Mouse (Mus musculus): ENCODE results near the gene Spata5.

Spata5 gene

GRCm38 (mm10) chr3:37420641-37421040 lies 945 bp downstream of the Spata5 start:
- peak; percentile 69 for DNase-seq (ENCODE audit: low read depth, low spot score)

DNA sequence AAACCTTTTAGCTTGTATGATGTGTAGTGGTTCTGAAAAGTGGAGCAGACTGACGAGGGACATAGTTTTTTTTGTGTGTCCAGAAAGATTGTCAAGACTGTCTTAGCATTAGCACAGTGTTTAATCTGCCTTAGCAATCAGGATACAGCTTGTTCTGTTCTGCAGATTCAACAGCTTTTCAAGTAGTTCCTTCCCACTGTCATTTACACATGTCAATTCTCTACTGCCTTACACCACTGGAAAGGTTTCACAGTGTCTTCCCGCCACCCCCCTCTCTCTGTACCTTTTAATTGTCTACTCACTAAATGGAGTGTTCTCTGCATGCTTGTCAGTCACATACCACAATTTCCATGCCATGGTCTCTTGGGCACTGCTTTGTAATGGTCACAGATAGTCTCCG lies 1.5 kb downstream of the Spata5 start:
- peak; percentile 55 for DNase-seq (ENCODE audit: low read depth, low spot score)

DNA sequence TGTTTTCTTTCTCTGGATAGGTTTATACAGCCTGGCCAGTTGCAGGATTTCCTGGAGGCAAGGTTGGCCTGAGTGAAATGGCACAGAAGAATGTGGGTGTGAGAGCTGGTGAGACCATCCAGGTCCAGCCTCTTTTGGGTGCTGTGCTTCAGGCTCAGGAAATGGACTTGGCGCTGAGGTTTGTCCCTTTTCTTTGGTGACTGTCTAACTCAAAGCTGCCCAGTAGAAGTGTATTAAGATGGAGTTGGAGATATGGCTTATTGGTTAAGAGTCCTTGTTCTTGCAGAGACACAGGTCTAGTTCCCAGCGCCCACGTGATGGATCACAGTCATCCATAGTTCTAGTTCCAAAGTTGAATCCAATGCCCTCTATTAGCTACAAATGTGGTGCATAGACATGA lies 6.4 kb downstream of the Spata5 start:
- no peak for DNase-seq (ENCODE audit: low read depth, low spot score)

GRCm38 (mm10) chr3:37430359-37430758 lies 10.7 kb downstream of the Spata5 start:
- no peak for DNase-seq (ENCODE audit: low read depth, low spot score)

DNA sequence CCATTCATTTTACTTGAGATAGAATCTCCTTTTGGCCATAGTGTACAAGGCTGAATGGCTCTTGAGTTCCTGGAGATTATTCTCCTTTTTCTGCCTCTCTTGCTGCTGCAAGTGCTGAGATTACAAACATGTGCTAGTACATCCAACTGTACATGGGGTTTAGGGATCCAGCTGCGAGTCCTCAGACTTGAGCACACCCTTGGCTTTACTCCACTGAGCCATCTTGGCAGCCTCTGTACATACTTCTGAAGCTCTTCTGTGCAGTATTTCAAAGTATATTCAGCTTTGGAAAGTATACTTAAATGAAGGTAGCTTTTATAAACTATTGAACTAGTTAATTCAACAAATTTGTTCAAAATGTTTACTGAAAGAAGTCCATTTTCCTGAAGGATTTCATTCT lies 20.1 kb downstream of the Spata5 start:
- DNase-seq (ENCODE audit: low read depth, low spot score) = no peak

DNA sequence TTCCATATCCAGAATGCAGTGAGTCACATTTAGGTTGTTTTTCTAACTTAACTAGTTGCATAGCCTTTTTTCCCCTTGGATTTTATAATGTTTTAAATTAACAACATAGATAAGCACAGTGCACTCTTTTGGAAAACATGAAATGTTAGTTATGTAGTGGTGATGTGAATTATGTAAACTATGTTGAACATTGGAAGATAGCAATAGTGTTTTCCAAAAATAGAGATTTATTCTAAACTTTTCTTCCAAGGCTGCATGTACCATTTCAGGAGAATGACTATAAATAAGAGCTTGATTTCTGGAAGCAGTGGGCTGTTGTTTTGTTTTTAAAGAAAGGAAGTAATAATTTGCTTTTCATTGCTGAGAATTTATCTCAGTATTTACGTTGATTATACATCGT lies 23.7 kb downstream of the Spata5 start:
- DNase-seq (ENCODE audit: low read depth, low spot score) = no peak

DNA sequence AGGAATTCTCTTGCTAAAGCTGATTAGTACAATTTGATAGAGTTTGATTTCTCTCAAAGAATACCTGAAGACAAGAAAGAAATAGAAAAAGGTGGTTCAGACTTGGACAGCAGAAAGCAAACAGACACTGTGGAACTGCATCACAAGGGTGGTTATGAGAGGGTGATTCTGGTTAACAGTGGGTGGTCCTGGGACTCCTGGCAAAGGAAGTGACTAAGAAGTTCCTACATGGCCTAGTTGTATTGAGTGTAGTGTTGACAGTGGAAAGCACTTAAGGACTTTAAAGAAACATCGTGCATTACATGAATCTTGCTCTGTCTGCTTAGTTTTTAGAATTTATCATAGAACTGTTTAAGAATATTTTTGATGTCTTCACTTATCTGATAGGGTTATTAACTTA lies 36.3 kb downstream of the Spata5 start:
- DNase-seq (ENCODE audit: low read depth, low spot score) = no peak

- DNase-seq (ENCODE audit: low read depth, low spot score) = peak; percentile 29
Measured at GRCm38 (mm10) chr3:37468170-37468569, 48.5 kb downstream of the Spata5 start.

- no peak for DNase-seq (ENCODE audit: low read depth, low spot score)
Measured at GRCm38 (mm10) chr3:37469353-37469752, 49.7 kb downstream of the Spata5 start.

- DNase-seq (ENCODE audit: low read depth, low spot score) = no peak
Measured at GRCm38 (mm10) chr3:37470867-37471266, 51.2 kb downstream of the Spata5 start.

GRCm38 (mm10) chr3:37472461-37472860 lies 52.8 kb downstream of the Spata5 start:
- DNase-seq (ENCODE audit: low read depth, low spot score) = peak; percentile 43

DNA sequence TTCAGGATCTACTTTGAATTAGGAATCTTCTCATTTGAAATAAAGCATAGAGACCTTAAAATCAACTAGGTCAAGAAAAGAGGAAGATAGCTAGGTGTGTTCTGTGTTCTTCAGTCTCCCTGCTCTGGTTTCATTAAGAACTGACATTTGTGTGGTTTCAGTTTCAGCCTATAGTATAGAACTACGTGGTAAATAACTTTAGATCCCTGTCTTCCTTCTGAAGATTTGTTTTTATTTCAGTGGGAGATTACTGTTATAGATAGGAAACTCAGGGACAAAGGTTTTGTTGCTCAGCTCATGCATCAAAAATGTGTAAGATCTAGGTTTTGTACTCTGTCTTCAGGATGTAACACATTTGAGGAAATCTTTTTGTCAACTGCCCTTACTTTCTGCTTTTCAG lies 56.8 kb downstream of the Spata5 start:
- DNase-seq (ENCODE audit: low read depth, low spot score) = peak; percentile 76

DNA sequence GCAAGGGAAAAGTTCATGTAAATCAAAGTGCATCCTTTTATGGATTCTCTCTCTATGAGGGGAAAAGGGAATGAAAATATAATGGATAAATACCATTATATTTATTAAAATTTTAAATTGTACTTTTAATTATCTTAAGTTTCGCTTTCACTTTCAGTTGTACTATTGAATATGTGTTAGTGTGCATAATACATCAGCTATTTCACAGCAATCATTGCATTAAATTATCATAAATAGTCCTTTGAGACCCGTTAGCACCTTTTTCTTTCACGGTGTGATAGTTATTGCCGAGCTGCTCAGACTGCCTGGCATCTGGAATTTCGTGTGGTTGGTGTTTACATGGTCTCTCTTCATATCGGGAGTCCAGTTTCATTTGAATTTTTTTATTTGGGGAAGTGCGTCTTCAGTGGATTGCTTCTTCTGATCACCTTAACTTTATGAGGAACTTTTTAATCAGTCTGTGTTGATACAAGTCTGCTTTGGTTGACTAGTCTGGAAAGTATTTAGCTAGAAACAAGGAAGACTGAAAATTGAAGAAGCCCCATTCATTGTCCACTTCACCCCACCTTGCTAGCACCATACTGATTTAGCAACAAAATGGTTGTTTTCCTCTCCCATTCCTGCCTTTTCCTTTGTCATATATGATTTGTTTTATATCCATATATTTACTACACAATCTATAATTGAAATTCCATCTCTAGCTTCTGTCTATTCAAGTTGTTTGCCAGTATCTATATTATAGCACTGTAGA lies 57.9 kb downstream of the Spata5 start:
- DNase-seq (ENCODE audit: low read depth, low spot score) = peak; percentile 79

DNA sequence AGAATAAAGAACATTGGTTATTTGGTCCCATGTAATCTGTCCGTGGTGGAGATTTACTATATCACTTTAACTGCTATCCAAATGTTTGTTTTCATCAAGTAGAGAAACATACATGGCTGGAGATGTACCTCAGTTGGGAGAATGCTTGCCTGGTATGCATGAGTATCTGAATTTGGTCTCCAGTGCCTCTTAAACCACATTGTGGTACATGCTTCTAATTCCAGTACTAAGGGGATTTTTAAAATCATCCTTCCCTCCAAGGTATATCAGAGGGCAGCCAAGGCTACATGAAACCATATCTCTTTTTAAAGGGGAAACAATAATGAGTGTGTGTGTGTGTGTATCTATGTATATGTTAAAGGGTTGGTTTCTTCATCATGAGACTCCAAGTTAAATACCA lies 60.1 kb downstream of the Spata5 start:
- peak; percentile 19 for DNase-seq (ENCODE audit: low read depth, low spot score)

DNA sequence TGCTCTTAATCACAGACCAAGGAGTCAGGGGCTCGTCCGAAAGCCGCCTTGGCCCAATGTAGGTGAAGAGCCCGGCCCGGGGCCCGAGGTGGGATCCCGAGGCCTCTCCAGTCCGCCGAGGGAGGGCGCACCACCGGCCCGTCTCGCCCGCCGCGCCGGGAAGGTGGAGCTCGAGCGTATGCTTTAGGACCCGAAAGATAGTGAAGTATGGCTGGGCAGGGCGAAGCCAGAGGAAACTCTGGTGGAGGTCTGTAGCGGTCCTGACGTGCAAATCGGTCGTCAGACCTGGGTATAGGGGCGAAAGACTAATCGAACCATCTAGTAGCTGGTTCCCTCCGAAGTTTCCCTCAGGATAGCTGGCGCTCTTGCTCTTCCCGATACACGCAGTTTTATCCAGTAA lies 61.6 kb downstream of the Spata5 start:
- no peak for DNase-seq (ENCODE audit: low read depth, low spot score)

- no peak for DNase-seq (ENCODE audit: low read depth, low spot score)
Measured at GRCm38 (mm10) chr3:37482720-37483119, 63.0 kb downstream of the Spata5 start.

GRCm38 (mm10) chr3:37483709-37484265 lies 64.1 kb downstream of the Spata5 start:
- no peak for DNase-seq (ENCODE audit: low read depth, low spot score)

DNA sequence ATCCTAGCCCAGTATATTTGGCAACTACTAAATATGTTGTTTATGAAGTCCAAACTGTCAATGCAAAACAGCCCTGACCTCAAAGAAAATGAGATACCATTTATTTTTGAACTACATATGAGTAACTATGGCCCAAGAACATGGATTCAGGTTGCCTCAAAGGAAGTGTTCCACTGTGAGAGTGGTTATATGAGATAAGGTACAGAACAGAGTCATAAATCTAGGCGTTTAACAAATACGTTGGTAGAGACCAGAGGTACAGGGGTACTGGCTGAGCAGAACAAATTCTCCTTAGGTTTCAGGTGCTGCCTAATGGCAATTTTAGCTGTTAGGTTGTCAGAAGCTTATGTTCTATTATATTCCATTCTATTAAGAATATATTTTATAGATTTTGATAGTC lies 67.9 kb downstream of the Spata5 start:
- no peak for DNase-seq (ENCODE audit: low read depth, low spot score)

GRCm38 (mm10) chr3:37488173-37488572 lies 68.5 kb downstream of the Spata5 start:
- no peak for DNase-seq (ENCODE audit: low read depth, low spot score)

- DNase-seq (ENCODE audit: low read depth, low spot score) = no peak
Measured at GRCm38 (mm10) chr3:37490025-37490424, 70.3 kb downstream of the Spata5 start.

DNA sequence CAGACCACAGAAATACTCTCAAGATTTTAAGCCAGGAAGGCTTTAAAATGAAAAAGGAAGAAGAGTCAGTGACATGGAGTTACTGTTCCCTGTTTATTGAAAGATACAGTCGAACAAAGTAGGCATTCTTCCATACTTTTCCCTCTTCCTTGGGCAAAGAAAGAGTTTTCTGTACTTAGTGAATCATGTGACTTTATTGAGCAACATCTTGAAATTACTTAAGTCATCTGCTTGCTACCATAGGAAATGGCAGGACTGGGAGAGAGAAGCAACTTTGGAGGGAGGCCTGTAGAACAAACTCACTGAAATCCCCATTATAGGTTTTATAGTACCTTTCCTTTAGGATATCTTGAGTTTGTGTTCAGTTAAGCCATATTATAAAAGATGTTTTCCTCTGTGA lies 81.2 kb downstream of the Spata5 start:
- no peak for DNase-seq (ENCODE audit: low read depth, low spot score)

- DNase-seq (ENCODE audit: low read depth, low spot score) = peak; percentile 71
Measured at GRCm38 (mm10) chr3:37502552-37502951, 82.9 kb downstream of the Spata5 start.

GRCm38 (mm10) chr3:37503846-37504245 lies 84.2 kb downstream of the Spata5 start:
- DNase-seq (ENCODE audit: low read depth, low spot score) = no peak
